Mouse (Mus musculus) forebrain, embryonic 14.5 days (tissue): ENCODE results near the gene Sec24c. TPM values are rescaled to one million over a fixed set of nuclear protein-coding genes. Genes with fewer than 3 reads are reported as not detected.

Experiments used
- ATAC-seq: fragments of 200-750 bp; cut with Nextera tagmentation; 2 replicates; pipeline ENCODE4 v1.8.0; 2017; ENCODE audit warnings: mild to moderate bottlenecking, moderate library complexity
- DNase-seq: peaks from one replicate; pipeline ENCODE4 v3.0.0-alpha.2; 2015; ENCODE audit warnings: low spot score
- H3K27ac ChIP-seq: fragments of 300-500 bp; sonication (generic); 2 replicates; pipeline ENCODE4 v1.5.1; 2014; ENCODE audit warnings: low read depth, mild to moderate bottlenecking, control low read depth, low read length, moderate library complexity
- H3K27me3 ChIP-seq: fragments of 300-500 bp; sonication (generic); replicated peaks from 2 replicates; pipeline ENCODE4 v1.6.1; 2014; ENCODE audit warnings: low read length, control low read depth, mixed read lengths; ENCODE audit not compliant: control insufficient read depth, insufficient read depth
- H3K36me3 ChIP-seq: fragments of 300-500 bp; sonication (generic); 2 replicates; pipeline ENCODE4 v1.6.1; 2014; ENCODE audit warnings: low read length, control low read depth; ENCODE audit not compliant: control insufficient read depth, insufficient read depth
- H3K4me1 ChIP-seq: fragments of 300-500 bp; sonication (generic); 2 replicates; pipeline ENCODE4 v1.6.1; 2014; ENCODE audit warnings: antibody characterized with exemption, low read length, control low read depth; ENCODE audit not compliant: control insufficient read depth, insufficient read depth
- H3K4me2 ChIP-seq: fragments of 300-500 bp; sonication (generic); 2 replicates; pipeline ENCODE4 v1.6.1; 2014; ENCODE audit warnings: mild to moderate bottlenecking, control low read depth, low read length
- H3K4me3 ChIP-seq: fragments of 300-500 bp; sonication (generic); 2 replicates; pipeline ENCODE4 v1.5.1; 2014; ENCODE audit warnings: low read depth, low read length, control low read depth
- H3K9ac ChIP-seq: fragments of 300-500 bp; sonication (generic); 2 replicates; pipeline ENCODE4 v1.6.1; 2014; ENCODE audit warnings: mild to moderate bottlenecking, low read length, control low read depth, moderate library complexity
- H3K9me3 ChIP-seq: fragments of 300-500 bp; sonication (generic); replicated peaks from 2 replicates; pipeline ENCODE4 v1.6.1; 2016; ENCODE audit warnings: low read length, control low read depth, mixed read lengths; ENCODE audit not compliant: control insufficient read depth
- WGBS: fragments of 180-500 bp; shearing (Covaris S2); extraction: QIAGEN DNeasy Blood & Tissue Kit; methylation state at CpG from one replicate; pipeline ENCODE4 v1.1.7; 2014; 5-methylcytosine and 5-hydroxymethylcytosine counted together
- polyA plus RNA-seq: library from polyadenylated mRNA; unstranded; fragments of >200 nt; fragmentation: Nextera tagmentation; extraction: Ambion mirVana; gene quantifications from 2 replicates; pipeline ENCODE4 v1.2.1, GENCODE M21; 2014

Gene Sec24c
- polyA plus RNA-seq, 1 experiment from 2014 or later = 64.9 TPM

GRCm38 (mm10) chr14:20663601-20664000 lies 10.5 kb upstream of the Sec24c start:
- DNase-seq (no peak), ATAC-seq (no peak)
- 67% methylated on average over 2 of the region's 2 CpGs for WGBS
- Histone ChIP-seq H3K36me3 (no peaks in the 10 kb centered on the region), H3K27me3 (no peaks in the 10 kb centered on the region), H3K9ac (no peak overlapping the region), H3K4me3 (no peak overlapping the region), H3K9me3 (no peaks in the 10 kb centered on the region), H3K4me2 (no peak overlapping the region), H3K27ac (no peak overlapping the region), H3K4me1 (peaks cover 6% of the 10 kb centered on the region; the same call in 1 of the 2 replicates)

DNA sequence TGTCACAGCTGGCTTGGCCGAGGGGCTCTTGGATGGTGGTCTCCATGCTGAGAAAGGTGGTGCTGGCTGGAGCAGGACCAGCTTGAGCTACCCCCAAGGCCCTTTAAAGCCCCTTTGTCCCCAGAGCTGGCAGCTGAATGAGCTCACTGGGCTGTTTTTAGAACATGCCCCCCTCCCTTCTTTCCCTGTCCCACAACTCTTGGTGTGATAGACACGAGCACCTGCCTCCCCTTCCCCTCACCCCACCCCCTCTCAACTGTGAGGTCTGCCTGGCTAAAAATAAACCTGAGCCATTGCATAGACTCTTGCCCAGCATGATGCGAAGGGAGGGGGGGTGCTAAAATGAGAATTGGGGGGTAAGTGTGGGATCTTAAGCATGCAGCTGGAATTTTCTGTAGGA lies 9.7 kb upstream of the Sec24c start:
- no peak overlapping the region for H3K4me2 ChIP-seq
- no peaks in the 10 kb centered on the region for H3K36me3 ChIP-seq
- H3K9me3 ChIP-seq = no peaks in the 10 kb centered on the region
- no peak overlapping the region for H3K4me3 ChIP-seq
- DNase-seq (peak; percentile 15), ATAC-seq (no peak)
- 42% methylated on average over 3 of the region's 3 CpGs for WGBS
- H3K9ac ChIP-seq = no peak overlapping the region
- peaks cover 6% of the 10 kb centered on the region; the same call in 1 of the 2 replicates for H3K4me1 ChIP-seq
- H3K27me3 ChIP-seq = no peaks in the 10 kb centered on the region
- H3K27ac ChIP-seq = no peak overlapping the region

GRCm38 (mm10) chr14:20667469-20667868 lies 6.6 kb upstream of the Sec24c start:
- H3K4me3 ChIP-seq = no peak overlapping the region
- H3K9me3 ChIP-seq = no peaks in the 10 kb centered on the region
- H3K4me2 ChIP-seq = no peak overlapping the region
- H3K27me3 ChIP-seq = no peaks in the 10 kb centered on the region
- no peak overlapping the region for H3K9ac ChIP-seq
- WGBS = 63% methylated on average over 1 of the region's 1 CpGs
- no peaks in the 10 kb centered on the region for H3K36me3 ChIP-seq
- H3K4me1 ChIP-seq = no peaks in the 10 kb centered on the region
- ATAC-seq (no peak), DNase-seq (no peak)
- no peak overlapping the region for H3K27ac ChIP-seq

DNA sequence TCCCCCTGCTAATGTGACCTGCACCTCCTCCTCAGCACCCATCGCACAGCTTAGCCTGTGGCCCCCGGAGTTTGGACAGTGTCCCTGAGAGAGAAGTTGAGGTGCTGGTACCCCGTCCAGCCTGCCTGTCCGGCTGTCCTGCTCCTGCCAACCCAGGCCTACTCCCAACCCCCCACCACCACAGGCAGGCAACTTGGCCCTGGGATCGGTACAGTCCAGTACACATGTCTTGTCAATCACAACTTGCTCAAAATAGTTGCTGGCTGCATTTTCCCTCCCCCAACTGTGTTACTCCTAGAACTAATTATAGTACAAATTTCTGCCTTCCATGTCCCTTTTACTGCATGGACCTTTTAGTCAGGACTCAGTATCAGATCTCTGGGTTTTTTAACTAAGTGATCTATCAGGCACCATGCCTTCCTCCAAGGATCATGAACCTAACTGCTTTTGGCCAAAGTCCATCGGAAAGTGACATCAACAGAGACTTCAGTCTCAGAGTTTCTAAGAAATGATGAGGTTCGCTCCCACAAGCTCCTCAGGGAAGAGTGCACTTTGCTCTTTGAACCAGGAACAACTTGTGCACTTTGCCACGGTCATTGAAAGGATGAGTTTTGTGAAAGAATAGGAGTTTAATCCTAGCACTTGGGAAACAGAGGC lies 5.8 kb upstream of the Sec24c start, which contains the start of gene Synpo2l:
Gene Synpo2l, minus strand, starts transcription at position 201 of the 657 bp plus-strand sequence.
- ATAC-seq = no peak
- 79% methylated on average over 8 of the region's 8 CpGs for whole genome bisulfite sequencing
- Histone ChIP-seq H3K4me2 (no peak within 1 kb of the TSS), H3K27ac (no peak within 1 kb of the TSS), H3K27me3 (no peaks in the 10 kb centered on the region), H3K4me3 (no peak within 1 kb of the TSS), H3K36me3 (no peaks in the 10 kb centered on the region), H3K9ac (no peak within 1 kb of the TSS), H3K4me1 (no peaks in the 10 kb centered on the region), H3K9me3 (no peaks in the 10 kb centered on the region)
- DNase-seq = no peak

- Histone ChIP-seq H3K9ac (no peak overlapping the region), H3K4me3 (no peak overlapping the region), H3K4me1 (peaks cover 3% of the 10 kb centered on the region; the same call in 1 of the 2 replicates), H3K4me2 (peak overlapping the region; percentile 67; the same call in 1 of the 2 replicates), H3K27ac (no peak overlapping the region), H3K36me3 (peaks cover 22% of the 10 kb centered on the region), H3K9me3 (no peaks in the 10 kb centered on the region), H3K27me3 (no peaks in the 10 kb centered on the region)
- 88% methylated on average over 2 of the region's 2 CpGs for WGBS
- ATAC-seq (no peak), DNase-seq (peak; percentile 17)
These were observed 1.1 kb upstream of the Sec24c start for GRCm38 (mm10) chr14:20672990-20673389.

- 16% methylated on average over 13 of the region's 13 CpGs for WGBS
- peak; percentile 72 for ATAC-seq
- H3K4me1 ChIP-seq = peaks cover 3% of the 10 kb centered on the region; the same call in 1 of the 2 replicates
These were observed 409 bp upstream of the Sec24c start for GRCm38 (mm10) chr14:20673735-20674063.

DNA sequence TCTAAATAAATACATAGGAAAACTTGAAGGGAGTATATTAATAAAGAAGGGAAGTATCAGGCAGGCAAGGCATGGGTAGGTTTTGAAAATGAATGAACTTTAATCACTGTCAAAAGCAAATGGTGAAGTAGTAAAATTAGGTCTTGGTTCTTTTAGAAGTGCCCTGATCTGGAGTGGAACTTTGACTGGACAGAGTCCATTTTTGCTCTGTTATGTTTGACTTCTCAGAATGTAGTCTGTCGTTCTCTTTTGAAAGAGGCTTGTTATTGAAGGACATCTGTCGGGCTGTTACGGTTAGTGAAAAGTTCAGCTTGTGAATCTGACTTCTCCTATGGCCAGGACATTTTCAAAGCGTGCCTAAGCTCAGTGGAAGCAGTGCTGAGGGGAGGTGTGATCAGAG lies 3.8 kb downstream of the Sec24c start:
- Histone ChIP-seq H3K4me1 (peaks cover 3% of the 10 kb centered on the region; the same call in 1 of the 2 replicates), H3K36me3 (peaks cover 69% of the 10 kb centered on the region), H3K27me3 (no peaks in the 10 kb centered on the region), H3K9me3 (no peaks in the 10 kb centered on the region), H3K4me3 (no peak overlapping the region), H3K4me2 (no peak overlapping the region), H3K27ac (no peak overlapping the region), H3K9ac (no peak overlapping the region)
- DNase-seq = no peak
- 92% methylated on average over 4 of the region's 4 CpGs for whole genome bisulfite sequencing
- ATAC-seq = no peak

More at GRCm38 (mm10) chr14:20673735-20674063, 409 bp upstream of the Sec24c start:
- Histone ChIP-seq H3K4me2 (peak overlapping the region; percentile 67), H3K27ac (peak overlapping the region; percentile 64; the same call in 1 of the 2 replicates), H3K9ac (peak overlapping the region; percentile 40; the same call in 1 of the 2 replicates), H3K4me3 (peak overlapping the region; percentile 67), H3K9me3 (no peaks in the 10 kb centered on the region), H3K36me3 (peaks cover 28% of the 10 kb centered on the region), H3K27me3 (no peaks in the 10 kb centered on the region)
- no peak for DNase-seq

DNA sequence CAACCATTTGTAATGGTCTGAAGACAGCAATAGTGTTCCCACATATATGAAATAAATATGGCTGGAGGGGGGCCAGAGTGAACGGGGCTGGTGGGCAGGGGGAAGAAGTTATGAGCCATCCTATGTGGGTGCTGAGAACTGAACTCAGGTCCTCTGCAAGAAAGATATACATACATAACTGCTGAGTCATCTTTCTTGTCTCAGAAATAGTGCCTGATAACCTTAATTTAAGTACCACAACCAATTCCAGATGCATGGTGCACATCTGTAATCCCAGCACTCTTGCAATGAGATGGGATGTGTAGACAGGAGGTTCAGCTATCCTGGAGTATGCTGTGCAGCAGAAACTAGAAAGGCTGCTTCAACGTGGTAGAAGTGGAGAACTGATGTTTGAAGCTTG lies 7.6 kb downstream of the Sec24c start:
- H3K9ac ChIP-seq = no peak overlapping the region
- no peak overlapping the region for H3K4me3 ChIP-seq
- H3K4me2 ChIP-seq = no peak overlapping the region
- H3K27ac ChIP-seq = no peak overlapping the region
- 93% methylated on average over 2 of the region's 2 CpGs for WGBS
- H3K36me3 ChIP-seq = peaks cover 97% of the 10 kb centered on the region
- H3K27me3 ChIP-seq = no peaks in the 10 kb centered on the region
- DNase-seq (no peak), ATAC-seq (no peak)
- no peaks in the 10 kb centered on the region for H3K4me1 ChIP-seq
- H3K9me3 ChIP-seq = no peaks in the 10 kb centered on the region

DNA sequence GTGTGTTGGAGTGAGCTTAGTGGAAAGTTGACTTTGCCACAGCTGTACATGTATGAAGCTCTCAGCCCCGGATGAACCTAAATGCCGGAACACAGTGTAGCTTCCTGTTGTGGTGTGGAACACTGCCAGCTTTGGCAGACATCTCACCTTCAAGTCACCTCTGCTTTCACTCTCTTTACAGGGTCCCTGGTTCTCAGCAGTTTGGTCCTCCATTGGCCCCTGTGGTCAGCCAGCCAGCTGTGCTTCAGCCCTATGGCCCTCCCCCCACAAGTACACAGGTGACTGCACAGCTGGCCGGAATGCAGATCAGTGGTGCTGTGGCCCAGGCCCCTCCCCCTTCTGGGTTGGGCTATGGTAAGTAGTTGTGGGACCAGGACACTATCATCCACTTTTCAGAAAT lies 8.4 kb downstream of the Sec24c start:
- H3K9ac ChIP-seq = no peak overlapping the region
- no peak overlapping the region for H3K4me3 ChIP-seq
- no peak for ATAC-seq
- H3K27me3 ChIP-seq = no peaks in the 10 kb centered on the region
- no peak overlapping the region for H3K27ac ChIP-seq
- WGBS = 81% methylated on average over 3 of the region's 3 CpGs
- peaks cover 97% of the 10 kb centered on the region for H3K36me3 ChIP-seq
- no peaks in the 10 kb centered on the region for H3K4me1 ChIP-seq
- DNase-seq = no peak
- H3K4me2 ChIP-seq = no peak overlapping the region
- no peaks in the 10 kb centered on the region for H3K9me3 ChIP-seq
